Mouse (Mus musculus) heart, embryonic 13.5 days (tissue): ENCODE data around the gene Rps27rt. TPM values are rescaled to one million over a fixed set of nuclear protein-coding genes. Genes with fewer than 3 reads are reported as not detected.

Experiments
- ATAC-seq: fragments of 200-750 bp; cut with Nextera tagmentation; 2 replicates; pipeline ENCODE4 v1.8.0; 2017; ENCODE audit warnings: moderate TSS enrichment; ENCODE audit not compliant: insufficient number of reproducible peaks, low FRiP score, low TSS enrichment; ENCODE audit errors: extremely low read depth
- H3K27ac ChIP-seq: fragments of 300-500 bp; sonication (generic); replicated peaks from 2 replicates; pipeline ENCODE4 v1.5.1; 2015; ENCODE audit warnings: moderate library complexity, mild to moderate bottlenecking, inconsistent platforms
- H3K27me3 ChIP-seq: fragments of 300-500 bp; sonication (generic); replicated peaks from 2 replicates; pipeline ENCODE4 v1.6.1; 2015; ENCODE audit warnings: mild to moderate bottlenecking, inconsistent platforms
- H3K36me3 ChIP-seq: fragments of 300-500 bp; sonication (generic); 2 replicates; pipeline ENCODE4 v1.6.1; 2015; ENCODE audit warnings: mild to moderate bottlenecking, inconsistent platforms
- H3K4me1 ChIP-seq: fragments of 300-500 bp; sonication (generic); 2 replicates; pipeline ENCODE4 v1.6.1; 2015; ENCODE audit warnings: inconsistent platforms
- H3K4me2 ChIP-seq: fragments of 300-500 bp; sonication (generic); 2 replicates; pipeline ENCODE4 v1.6.1; 2015; ENCODE audit warnings: inconsistent platforms, mild to moderate bottlenecking, moderate library complexity
- H3K4me3 ChIP-seq: fragments of 300-500 bp; sonication (generic); 2 replicates; pipeline ENCODE4 v1.5.1; 2015; ENCODE audit warnings: moderate library complexity, mild to moderate bottlenecking, inconsistent platforms
- H3K9ac ChIP-seq: fragments of 300-500 bp; sonication (generic); 2 replicates; pipeline ENCODE4 v1.6.1; 2015; ENCODE audit warnings: inconsistent platforms, mild to moderate bottlenecking, moderate library complexity
- H3K9me3 ChIP-seq: fragments of 300-500 bp; sonication (generic); 2 replicates; pipeline ENCODE4 v1.6.1; 2016; ENCODE audit warnings: inconsistent platforms
- WGBS: fragments of 180-500 bp; shearing (Covaris S2); methylation state at CpG from one replicate; pipeline ENCODE4 v1.1.7; 2015; ENCODE audit warnings: mixed read lengths; 5-methylcytosine and 5-hydroxymethylcytosine counted together
- polyA plus RNA-seq: library from polyadenylated mRNA; unstranded; fragments of >200 nt; fragmentation: Nextera tagmentation; extraction: Ambion mirVana; gene quantifications from 2 replicates; pipeline ENCODE4 v1.2.1, GENCODE M21; 2015

Rps27rt gene
- polyA plus RNA-seq, 1 experiment from 2014 or later: 210 TPM

DNA sequence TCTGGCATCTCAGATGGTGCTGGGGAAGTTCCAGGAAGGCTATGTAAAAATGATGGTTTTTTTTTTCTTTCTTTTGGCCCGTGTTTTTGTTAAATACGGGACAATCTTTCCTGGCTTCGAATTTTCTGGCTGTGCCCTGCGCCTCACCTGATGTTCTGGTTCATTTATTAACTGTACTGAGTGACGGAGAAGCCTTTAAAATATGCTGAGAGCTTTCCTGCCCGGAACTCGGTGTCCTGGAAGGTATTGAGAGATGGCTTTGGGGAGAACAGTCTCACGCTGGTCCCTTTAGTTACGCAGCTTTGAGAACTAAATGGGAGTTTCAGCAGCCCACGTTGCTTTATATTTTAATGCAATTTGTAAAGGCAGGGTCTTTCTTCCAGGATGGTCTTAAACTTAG lies 22.9 kb upstream of the Rps27rt start:
- Histone ChIP-seq H3K4me1 (peaks cover 14% of the 10 kb centered on the region), H3K27ac (no peak overlapping the region), H3K4me2 (no peak overlapping the region), H3K9me3 (peaks cover 9% of the 10 kb centered on the region; the same call in 1 of the 2 replicates), H3K36me3 (peaks cover 3% of the 10 kb centered on the region; the same call in 1 of the 2 replicates), H3K4me3 (no peak overlapping the region), H3K27me3 (no peaks in the 10 kb centered on the region), H3K9ac (no peak overlapping the region)
- 82% methylated on average over 10 of the region's 10 CpGs for WGBS
- ATAC-seq: no peak

DNA sequence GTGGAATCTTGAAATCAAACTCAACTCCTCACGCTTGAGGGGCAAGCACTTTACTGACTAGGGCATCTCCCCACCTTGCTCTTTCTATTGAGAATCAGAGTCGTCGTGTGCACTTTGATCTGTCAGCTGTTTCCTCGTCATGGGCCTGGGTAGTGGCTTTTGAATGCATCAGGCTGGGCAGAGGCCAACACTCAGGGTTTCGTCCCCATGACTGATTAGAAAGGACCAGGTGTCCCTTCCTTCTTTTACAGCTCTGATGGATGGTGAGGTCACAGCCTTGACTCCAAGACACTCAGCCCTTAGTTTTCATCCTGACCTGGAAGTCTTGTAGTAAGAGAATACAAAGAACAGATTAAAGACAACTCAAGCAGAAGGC lies 17.2 kb upstream of the Rps27rt start:
- H3K27ac ChIP-seq: no peak overlapping the region
- no peaks in the 10 kb centered on the region for H3K4me1 ChIP-seq
- H3K4me2 ChIP-seq: no peak overlapping the region
- H3K9me3 ChIP-seq: no peaks in the 10 kb centered on the region
- no peak overlapping the region for H3K4me3 ChIP-seq
- 62% methylated on average over 5 of the region's 5 CpGs for WGBS
- no peaks in the 10 kb centered on the region for H3K27me3 ChIP-seq
- ATAC-seq: no peak
- H3K36me3 ChIP-seq: no peaks in the 10 kb centered on the region
- no peak overlapping the region for H3K9ac ChIP-seq

DNA sequence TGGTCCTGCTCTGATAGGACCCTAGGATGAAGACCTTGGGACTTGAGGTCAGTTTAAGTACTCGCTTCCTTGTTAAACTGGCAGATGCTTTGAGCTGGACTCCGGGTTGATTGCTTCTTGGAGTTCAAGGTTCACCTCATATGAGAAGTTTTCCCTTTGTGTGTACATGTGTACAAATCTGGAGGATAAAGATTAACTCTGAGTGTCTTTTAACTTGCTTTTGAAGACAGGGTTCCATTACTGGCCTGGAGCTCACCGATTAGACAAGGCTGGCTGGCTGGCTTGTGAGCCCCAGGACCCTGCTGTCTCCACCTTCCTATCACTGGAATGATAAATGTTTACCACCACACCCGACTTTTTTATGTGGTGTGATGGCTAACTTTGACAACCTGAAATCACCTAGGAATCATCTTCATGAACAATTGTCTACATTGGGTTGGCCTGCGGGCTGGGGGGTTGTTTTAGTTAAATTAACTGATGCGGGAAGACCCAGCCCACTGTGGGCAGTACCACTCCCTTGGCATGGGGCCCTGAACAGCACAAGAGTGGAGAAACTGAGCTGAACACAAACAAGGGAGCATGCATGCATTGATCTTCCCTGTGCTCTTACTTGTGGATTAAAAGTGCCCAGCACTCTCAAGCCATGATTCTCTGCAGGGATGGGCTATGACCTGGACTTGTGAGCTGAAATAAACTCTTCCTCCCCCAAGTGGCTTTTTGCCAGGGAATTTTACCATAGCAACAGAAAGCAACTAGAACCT lies 16.7 kb upstream of the Rps27rt start:
- no peaks in the 10 kb centered on the region for H3K9me3 ChIP-seq
- H3K4me1 ChIP-seq: no peaks in the 10 kb centered on the region
- H3K36me3 ChIP-seq: no peaks in the 10 kb centered on the region
- H3K4me3 ChIP-seq: no peak overlapping the region
- 77% methylated on average over 6 of the region's 6 CpGs for WGBS
- H3K9ac ChIP-seq: no peak overlapping the region
- ATAC-seq: no peak
- no peak overlapping the region for H3K27ac ChIP-seq
- H3K27me3 ChIP-seq: no peaks in the 10 kb centered on the region
- no peak overlapping the region for H3K4me2 ChIP-seq

DNA sequence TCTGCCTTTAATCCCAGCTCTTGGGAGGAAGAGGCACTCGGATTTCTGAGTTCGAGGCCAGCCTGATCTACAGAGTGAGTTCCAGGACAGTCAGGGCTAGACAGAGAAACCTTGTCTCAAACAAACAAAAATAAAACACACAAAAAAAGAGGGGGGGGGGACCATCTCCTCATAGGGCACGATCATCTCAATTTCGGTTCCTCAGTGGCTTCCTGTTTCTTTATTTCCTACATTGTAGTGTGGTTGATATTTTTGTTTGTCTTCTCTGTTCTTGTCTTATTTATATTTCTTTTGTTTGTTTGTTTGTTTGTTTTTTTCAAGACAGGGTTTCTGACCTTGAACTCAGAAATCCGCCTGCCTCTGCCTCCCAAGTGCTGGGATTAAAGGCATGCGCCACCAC lies 13.9 kb upstream of the Rps27rt start:
- peaks cover 10% of the 10 kb centered on the region for H3K9me3 ChIP-seq
- H3K9ac ChIP-seq: no peak overlapping the region
- peaks cover 6% of the 10 kb centered on the region; the same call in 1 of the 2 replicates for H3K36me3 ChIP-seq
- no peaks in the 10 kb centered on the region for H3K27me3 ChIP-seq
- H3K4me2 ChIP-seq: no peak overlapping the region
- no peak for ATAC-seq
- no peak overlapping the region for H3K27ac ChIP-seq
- no peak overlapping the region for H3K4me3 ChIP-seq
- 91% methylated on average over 6 of the region's 6 CpGs for WGBS
- no peaks in the 10 kb centered on the region for H3K4me1 ChIP-seq

DNA sequence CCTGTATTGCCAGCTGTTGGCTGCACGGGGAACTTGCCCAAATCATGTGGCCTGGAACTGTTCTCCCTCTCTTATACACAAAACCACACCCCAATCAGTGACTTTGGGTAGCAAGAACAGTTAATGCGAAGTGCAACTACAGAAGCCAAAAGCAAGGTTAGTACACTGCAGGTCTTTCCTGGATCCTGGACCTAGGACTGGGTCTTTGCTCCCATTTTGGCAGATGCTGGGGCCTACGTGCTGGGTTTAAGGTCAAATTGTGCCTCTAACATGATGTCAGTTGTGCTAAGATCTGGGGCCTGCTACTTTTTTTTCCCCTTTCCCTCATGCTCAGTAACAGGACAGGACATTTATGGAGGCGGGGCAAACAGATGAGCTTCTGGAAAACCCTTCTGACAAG lies 13.2 kb upstream of the Rps27rt start:
- Histone ChIP-seq H3K4me1 (no peaks in the 10 kb centered on the region), H3K27ac (no peak overlapping the region), H3K4me3 (no peak overlapping the region), H3K9me3 (peaks cover 10% of the 10 kb centered on the region), H3K27me3 (no peaks in the 10 kb centered on the region), H3K36me3 (peaks cover 6% of the 10 kb centered on the region; the same call in 1 of the 2 replicates), H3K4me2 (no peak overlapping the region), H3K9ac (no peak overlapping the region)
- WGBS: 85% methylated on average over 4 of the region's 4 CpGs
- no peak for ATAC-seq

DNA sequence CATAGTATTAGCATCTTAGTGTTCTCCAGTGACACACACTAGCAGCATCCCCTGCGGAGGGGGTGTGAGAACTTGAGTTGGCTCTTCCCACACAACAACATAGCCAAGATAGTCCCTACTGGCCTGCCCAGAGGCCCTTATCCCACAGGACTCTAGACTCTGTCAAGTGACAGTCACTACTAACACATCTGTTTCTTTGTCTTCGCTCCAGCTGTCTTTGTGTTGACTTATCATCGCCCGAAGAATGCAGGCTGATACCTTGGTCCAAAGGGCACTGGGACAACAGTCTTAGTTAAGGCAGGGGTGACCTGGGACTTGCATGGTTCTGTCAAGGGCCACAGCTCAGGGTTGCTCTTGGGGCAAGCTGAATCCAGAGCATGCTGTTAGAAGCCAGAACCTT lies 12.7 kb upstream of the Rps27rt start:
- no peak for ATAC-seq
- WGBS: 70% methylated on average over 4 of the region's 4 CpGs

DNA sequence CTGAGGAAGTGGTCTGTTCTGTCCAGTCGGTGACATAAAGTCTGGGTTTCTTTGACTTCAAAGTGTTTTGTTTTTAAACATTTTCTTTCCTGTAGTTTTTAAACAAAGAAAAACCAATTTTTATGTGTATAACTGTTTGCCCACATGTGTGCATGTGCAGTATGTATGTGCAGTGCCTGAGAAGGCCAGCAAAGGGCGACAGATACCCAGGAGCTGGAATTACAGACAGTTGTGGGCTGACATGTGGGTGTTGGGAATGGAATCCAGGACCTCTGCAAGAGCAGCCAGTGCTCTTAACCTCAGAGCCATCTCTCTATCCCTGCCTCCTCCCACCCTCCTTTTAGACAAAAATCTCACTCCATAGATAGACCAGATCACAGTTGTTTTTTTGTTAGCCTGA lies 10.0 kb upstream of the Rps27rt start:
- ATAC-seq: no peak
- Histone ChIP-seq H3K4me2 (no peak overlapping the region), H3K27ac (no peak overlapping the region), H3K4me3 (no peak overlapping the region), H3K27me3 (no peaks in the 10 kb centered on the region), H3K9me3 (peaks cover 10% of the 10 kb centered on the region), H3K9ac (no peak overlapping the region), H3K4me1 (peaks cover 18% of the 10 kb centered on the region), H3K36me3 (peaks cover 6% of the 10 kb centered on the region; the same call in 1 of the 2 replicates)
- 90% methylated on average over 2 of the region's 2 CpGs for WGBS

More for the DNA sequence above, 12.7 kb upstream of the Rps27rt start:
- H3K4me1 ChIP-seq: no peaks in the 10 kb centered on the region
- peaks cover 10% of the 10 kb centered on the region for H3K9me3 ChIP-seq
- peaks cover 6% of the 10 kb centered on the region; the same call in 1 of the 2 replicates for H3K36me3 ChIP-seq
- no peak overlapping the region for H3K27ac ChIP-seq
- H3K4me3 ChIP-seq: no peak overlapping the region
- no peak overlapping the region for H3K4me2 ChIP-seq
- no peaks in the 10 kb centered on the region for H3K27me3 ChIP-seq
- H3K9ac ChIP-seq: no peak overlapping the region

DNA sequence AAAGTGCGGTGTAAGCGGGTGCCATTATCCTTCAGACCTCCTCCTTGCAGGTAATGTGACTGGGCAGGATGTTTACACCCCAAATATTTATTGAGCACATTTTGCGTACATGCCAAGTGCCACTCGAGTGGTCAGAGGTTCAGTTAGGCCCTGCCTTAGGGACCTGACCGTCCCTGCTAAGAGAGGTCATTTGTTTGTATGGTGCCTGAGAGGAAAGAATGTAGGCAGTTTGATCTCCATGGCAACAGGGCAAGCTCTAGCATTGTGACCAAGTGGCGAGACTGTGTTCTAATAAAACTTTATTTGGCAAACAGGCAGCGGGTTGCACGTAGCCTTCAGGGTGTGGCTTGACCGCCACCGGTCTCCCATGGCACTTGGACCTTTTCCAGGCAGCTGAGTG lies 7.9 kb upstream of the Rps27rt start:
- whole genome bisulfite sequencing: 80% methylated on average over 10 of the region's 10 CpGs
- Histone ChIP-seq H3K27me3 (no peaks in the 10 kb centered on the region), H3K4me3 (no peak overlapping the region), H3K9me3 (peaks cover 10% of the 10 kb centered on the region), H3K4me2 (no peak overlapping the region), H3K9ac (no peak overlapping the region), H3K27ac (no peak overlapping the region), H3K4me1 (peaks cover 18% of the 10 kb centered on the region), H3K36me3 (peaks cover 6% of the 10 kb centered on the region; the same call in 1 of the 2 replicates)
- no peak for ATAC-seq

DNA sequence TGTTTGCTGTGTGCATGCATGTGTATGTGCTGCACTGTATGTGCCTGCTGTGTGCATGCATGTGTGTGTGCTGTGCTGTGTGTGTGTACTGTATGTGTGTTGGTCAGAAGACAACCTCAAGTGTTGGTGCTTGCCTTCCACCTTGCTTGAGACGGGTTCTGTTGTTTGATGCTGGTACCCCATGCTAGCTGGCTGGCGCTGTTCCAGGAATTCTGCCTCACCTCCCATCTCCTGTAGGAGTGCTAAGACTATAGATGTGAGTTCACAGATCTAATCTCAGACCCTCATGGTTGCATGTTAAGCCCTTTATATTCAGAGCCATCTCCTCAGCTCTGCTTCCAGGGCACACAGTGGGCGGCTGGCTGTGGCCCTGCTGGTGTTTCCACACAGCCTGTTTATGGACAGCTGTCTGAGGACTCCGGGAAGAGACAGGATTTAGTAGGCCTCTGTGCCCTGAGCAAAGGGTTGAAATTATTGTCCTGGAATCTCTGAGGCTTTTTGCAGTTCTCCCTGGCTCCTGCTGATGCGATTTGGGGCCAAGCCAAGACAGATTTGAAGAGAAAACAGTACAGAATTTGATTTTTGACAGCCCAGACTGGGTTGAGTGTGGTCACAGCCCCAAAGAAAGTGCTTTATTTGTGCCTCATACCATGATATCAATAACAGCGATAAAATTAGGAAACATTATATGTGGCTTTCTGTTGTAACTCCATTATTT lies 6.2 kb upstream of the Rps27rt start:
- no peak for ATAC-seq
- WGBS: 66% methylated on average over 6 of the region's 6 CpGs
- Histone ChIP-seq H3K4me3 (no peak overlapping the region), H3K27me3 (no peaks in the 10 kb centered on the region), H3K9me3 (peaks cover 10% of the 10 kb centered on the region), H3K36me3 (peaks cover 6% of the 10 kb centered on the region; the same call in 1 of the 2 replicates), H3K27ac (0 out of 2 replicates have a peak overlapping the region, but pooled peaks have one; percentile 24), H3K4me2 (no peak overlapping the region), H3K4me1 (peaks cover 18% of the 10 kb centered on the region), H3K9ac (no peak overlapping the region)

DNA sequence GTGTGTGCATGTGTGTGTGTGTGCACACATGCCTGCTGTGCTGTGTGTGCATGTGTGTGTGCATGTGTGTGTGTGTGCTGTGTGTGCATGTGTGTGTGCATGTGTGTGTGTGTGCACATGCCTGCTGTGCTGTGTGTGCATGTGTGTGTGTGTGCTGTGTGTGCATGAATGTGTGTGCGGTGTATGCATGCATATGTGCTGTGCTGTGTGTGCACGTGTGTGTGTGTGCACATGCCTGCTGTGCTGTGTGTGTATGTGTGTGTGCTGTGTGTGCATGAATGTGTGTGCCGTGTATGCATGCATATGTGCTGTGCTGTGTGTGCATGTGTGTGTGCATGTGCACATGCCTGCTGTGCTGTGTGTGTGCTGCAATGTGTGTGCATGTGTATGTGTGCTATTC lies 5.5 kb upstream of the Rps27rt start:
- H3K4me3 ChIP-seq: no peak overlapping the region
- 90% methylated on average over 3 of the region's 3 CpGs for WGBS
- no peaks in the 10 kb centered on the region for H3K27me3 ChIP-seq
- no peak overlapping the region for H3K4me2 ChIP-seq
- peaks cover 9% of the 10 kb centered on the region for H3K9me3 ChIP-seq
- ATAC-seq: no peak
- no peak overlapping the region for H3K27ac ChIP-seq
- H3K9ac ChIP-seq: no peak overlapping the region
- H3K4me1 ChIP-seq: peaks cover 18% of the 10 kb centered on the region
- H3K36me3 ChIP-seq: peaks cover 6% of the 10 kb centered on the region; the same call in 1 of the 2 replicates

DNA sequence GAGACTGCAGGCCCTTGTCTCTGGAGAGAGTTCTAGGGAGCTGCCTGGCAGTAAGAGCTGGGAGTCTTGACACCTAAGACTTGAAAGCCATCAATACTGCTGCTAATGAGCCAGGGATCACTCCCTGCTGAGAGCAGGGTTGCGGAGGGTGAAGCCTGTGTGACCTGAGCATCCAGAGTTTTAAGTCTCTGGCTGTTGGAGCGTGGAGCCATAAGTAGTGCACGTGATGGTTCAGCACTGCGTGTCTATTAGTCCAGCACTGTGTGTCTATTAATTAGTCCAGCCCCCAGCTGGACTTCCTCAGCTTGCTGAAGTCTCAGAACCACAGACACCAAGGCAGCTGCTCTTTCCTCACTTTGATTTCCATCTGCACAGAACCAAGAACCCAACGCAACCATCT lies 3.8 kb upstream of the Rps27rt start:
- 89% methylated on average over 5 of the region's 5 CpGs for WGBS
- Histone ChIP-seq H3K4me2 (no peak overlapping the region), H3K27me3 (no peaks in the 10 kb centered on the region), H3K9ac (no peak overlapping the region), H3K9me3 (no peaks in the 10 kb centered on the region), H3K4me1 (peaks cover 18% of the 10 kb centered on the region), H3K27ac (no peak overlapping the region), H3K36me3 (no peaks in the 10 kb centered on the region), H3K4me3 (no peak overlapping the region)
- ATAC-seq: no peak
